Mouse (Mus musculus) brown adipose tissue, adult 24 weeks (tissue): ENCODE data around the gene Ndrg4. TPM values are rescaled to one million over a fixed set of nuclear protein-coding genes. Genes with fewer than 3 reads are reported as not detected.
"Not testable (repeated sequence)": the region's sequence is repeated elsewhere in the genome, so short reads cannot be mapped to it uniquely, and the experiment has no call there.

Source experiments
- H3K27ac ChIP-seq: fragments of 200-500 bp; replicated peaks from 2 replicates; pipeline ENCODE4 v1.5.1; 2012; ENCODE audit warnings: low read depth, mild to moderate bottlenecking, low read length
- H3K4me1 ChIP-seq: fragments of 200-500 bp; 2 replicates; pipeline ENCODE4 v1.6.1; 2012; ENCODE audit warnings: low read length, mixed read lengths; ENCODE audit not compliant: control insufficient read depth, insufficient read depth, insufficient read length
- H3K4me3 ChIP-seq: fragments of 200-500 bp; 2 replicates; pipeline ENCODE4 v1.5.1; 2012; ENCODE audit warnings: low read depth, mild to moderate bottlenecking, low read length, moderate library complexity; ENCODE audit not compliant: insufficient read depth
- polyA plus RNA-seq: library from polyadenylated mRNA; stranded (reverse); fragments of >200 nt; gene quantifications from 2 replicates; pipeline ENCODE4 v1.2.4, GENCODE M21; 2012; ENCODE audit not compliant: missing spikeins, insufficient read depth, insufficient read length

Gene Ndrg4
- polyA plus RNA-seq, 1 experiment, result 1.5 TPM

- not testable (repeated sequence) for H3K4me3 ChIP-seq, H3K4me1 ChIP-seq, H3K27ac ChIP-seq
These were observed 10.8 kb upstream of the Ndrg4 start for GRCm38 (mm10) chr8:95665813-95666452.

- Histone ChIP-seq H3K4me1 (no peaks in the 10 kb centered on the region), H3K4me3 (no peak overlapping the region), H3K27ac (no peak overlapping the region)
These were observed 8.4 kb upstream of the Ndrg4 start for GRCm38 (mm10) chr8:95668163-95668958.

- H3K4me3 ChIP-seq, result no peak overlapping the region
- no peak overlapping the region for H3K27ac ChIP-seq
- H3K4me1 ChIP-seq, result no peaks in the 10 kb centered on the region
These were observed 6.8 kb upstream of the Ndrg4 start for GRCm38 (mm10) chr8:95669967-95670366.

- no peak overlapping the region for H3K4me3 ChIP-seq
- no peaks in the 10 kb centered on the region for H3K4me1 ChIP-seq
- no peak overlapping the region for H3K27ac ChIP-seq
These were observed 4.9 kb upstream of the Ndrg4 start for GRCm38 (mm10) chr8:95671861-95672260.

GRCm38 (mm10) chr8:95672811-95673210 lies 4.0 kb upstream of the Ndrg4 start:
- no peak overlapping the region for H3K4me3 ChIP-seq
- H3K4me1 ChIP-seq, result no peaks in the 10 kb centered on the region
- no peak overlapping the region for H3K27ac ChIP-seq

- H3K4me1 ChIP-seq, result no peaks in the 10 kb centered on the region
- H3K4me3 ChIP-seq, result peak overlapping the region; percentile 40; the same call in 1 of the 2 replicates
- no peak overlapping the region for H3K27ac ChIP-seq
These were observed 827 bp downstream of the Ndrg4 start for GRCm38 (mm10) chr8:95677591-95678023.

- Histone ChIP-seq H3K4me1 (no peaks in the 10 kb centered on the region), H3K4me3 (peak overlapping the region; percentile 40), H3K27ac (no peak overlapping the region)
These were observed 1.3 kb downstream of the Ndrg4 start for GRCm38 (mm10) chr8:95678024-95678611.

- Histone ChIP-seq H3K4me1 (no peaks in the 10 kb centered on the region), H3K27ac (no peak overlapping the region), H3K4me3 (no peak overlapping the region)
These were observed 11.4 kb downstream of the Ndrg4 start for GRCm38 (mm10) chr8:95688073-95688672.

- no peak overlapping the region for H3K27ac ChIP-seq
- no peaks in the 10 kb centered on the region for H3K4me1 ChIP-seq
- H3K4me3 ChIP-seq, result no peak overlapping the region
These were observed 14.3 kb downstream of the Ndrg4 start for GRCm38 (mm10) chr8:95690929-95691541.

GRCm38 (mm10) chr8:95694631-95695030 lies 17.9 kb downstream of the Ndrg4 start:
- Histone ChIP-seq H3K27ac (no peak overlapping the region), H3K4me1 (no peaks in the 10 kb centered on the region), H3K4me3 (no peak overlapping the region)

- Histone ChIP-seq H3K4me1 (no peaks in the 10 kb centered on the region), H3K27ac (no peak overlapping the region), H3K4me3 (no peak overlapping the region)
These were observed 19.9 kb downstream of the Ndrg4 start for GRCm38 (mm10) chr8:95696661-95697060.

- Histone ChIP-seq H3K4me1 (no peaks in the 10 kb centered on the region), H3K4me3 (no peak overlapping the region), H3K27ac (no peak overlapping the region)
These were observed 20.3 kb downstream of the Ndrg4 start for GRCm38 (mm10) chr8:95697128-95697527.

- H3K4me3 ChIP-seq, result no peak overlapping the region
- H3K4me1 ChIP-seq, result no peaks in the 10 kb centered on the region
- no peak overlapping the region for H3K27ac ChIP-seq
These were observed 21.4 kb downstream of the Ndrg4 start for GRCm38 (mm10) chr8:95698179-95698578.

- Histone ChIP-seq H3K4me1 (no peaks in the 10 kb centered on the region), H3K27ac (no peak overlapping the region), H3K4me3 (no peak overlapping the region)
These were observed 23.5 kb downstream of the Ndrg4 start for GRCm38 (mm10) chr8:95700282-95700681.

GRCm38 (mm10) chr8:95701809-95702208 lies 25.0 kb downstream of the Ndrg4 start:
- H3K4me1 ChIP-seq, result no peaks in the 10 kb centered on the region

More at GRCm38 (mm10) chr8:95701809-95702208, 25.0 kb downstream of the Ndrg4 start:
- H3K4me3 ChIP-seq, result no peak overlapping the region
- no peak overlapping the region for H3K27ac ChIP-seq
